Mouse (Mus musculus) embryonic fibroblast, embryonic 13.5 days (primary cell): ENCODE data around the gene Zwilch.
A peak's percentile ranks its signal among the peaks of the same experiment; 100 is the strongest.

Experiments used
- CTCF ChIP-seq: IDR thresholded peaks from 2 replicates; pipeline ENCODE4 v1.5.1; 2011; ENCODE audit warnings: mild to moderate bottlenecking, control low read depth, low read length, moderate library complexity, borderline replicate concordance; ENCODE audit not compliant: insufficient read depth
- POLR2A ChIP-seq: IDR thresholded peaks from 2 replicates; pipeline ENCODE4 v1.6.1; 2011; ENCODE audit warnings: low read depth, mild to moderate bottlenecking, control low read depth, low read length, moderate library complexity

DNA sequence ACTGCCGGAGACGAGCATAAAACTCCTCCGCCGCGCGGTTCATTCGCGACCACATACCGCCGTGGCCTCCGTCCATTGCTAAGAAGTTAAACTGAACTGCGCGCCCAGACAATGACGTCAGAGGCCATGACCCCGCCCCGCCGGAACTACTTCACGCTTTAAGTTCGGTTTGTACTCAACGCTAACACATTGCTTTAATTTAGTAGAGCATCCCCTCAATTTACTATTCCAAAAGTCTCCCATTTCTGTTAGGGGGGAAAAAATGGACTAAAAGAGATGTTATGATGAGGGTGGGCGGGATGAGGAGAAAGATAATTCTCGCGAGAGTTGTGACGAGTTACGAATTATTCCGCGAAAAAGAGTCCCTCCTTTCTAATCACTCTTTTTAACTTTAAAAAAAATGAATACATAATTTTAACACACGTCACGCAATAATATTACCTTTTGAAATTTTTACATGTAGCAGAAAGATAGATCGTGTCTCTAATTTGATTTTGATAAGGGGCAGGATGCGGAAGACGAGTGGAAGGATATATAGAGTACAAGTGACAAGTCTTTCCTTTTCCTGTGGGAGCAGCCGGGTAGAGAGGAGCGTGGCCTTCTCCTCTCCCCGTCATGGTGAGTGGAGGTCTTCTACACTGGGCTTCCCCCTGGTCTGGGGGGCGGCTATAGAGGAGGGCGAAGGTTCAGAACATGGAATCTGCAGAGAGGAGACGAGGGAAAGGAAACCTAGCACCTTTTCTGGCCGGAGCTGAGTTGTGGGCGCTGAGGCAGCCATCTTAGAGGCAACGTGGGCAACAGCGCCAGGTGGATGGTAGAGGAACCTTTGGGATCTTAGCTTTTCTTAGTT is at the start of gene Zwilch, which contains the start of gene Rpl4:
- TF ChIP-seq CTCF (no peak), POLR2A (peak; percentile 97)
